Mouse (Mus musculus): ENCODE results near the gene Teddm2. TPM values are rescaled to one million over a fixed set of nuclear protein-coding genes. Genes with fewer than 3 reads are reported as not detected.

Teddm2 gene
- polyA plus RNA-seq, 1 experiment = 0.08 TPM

DNA sequence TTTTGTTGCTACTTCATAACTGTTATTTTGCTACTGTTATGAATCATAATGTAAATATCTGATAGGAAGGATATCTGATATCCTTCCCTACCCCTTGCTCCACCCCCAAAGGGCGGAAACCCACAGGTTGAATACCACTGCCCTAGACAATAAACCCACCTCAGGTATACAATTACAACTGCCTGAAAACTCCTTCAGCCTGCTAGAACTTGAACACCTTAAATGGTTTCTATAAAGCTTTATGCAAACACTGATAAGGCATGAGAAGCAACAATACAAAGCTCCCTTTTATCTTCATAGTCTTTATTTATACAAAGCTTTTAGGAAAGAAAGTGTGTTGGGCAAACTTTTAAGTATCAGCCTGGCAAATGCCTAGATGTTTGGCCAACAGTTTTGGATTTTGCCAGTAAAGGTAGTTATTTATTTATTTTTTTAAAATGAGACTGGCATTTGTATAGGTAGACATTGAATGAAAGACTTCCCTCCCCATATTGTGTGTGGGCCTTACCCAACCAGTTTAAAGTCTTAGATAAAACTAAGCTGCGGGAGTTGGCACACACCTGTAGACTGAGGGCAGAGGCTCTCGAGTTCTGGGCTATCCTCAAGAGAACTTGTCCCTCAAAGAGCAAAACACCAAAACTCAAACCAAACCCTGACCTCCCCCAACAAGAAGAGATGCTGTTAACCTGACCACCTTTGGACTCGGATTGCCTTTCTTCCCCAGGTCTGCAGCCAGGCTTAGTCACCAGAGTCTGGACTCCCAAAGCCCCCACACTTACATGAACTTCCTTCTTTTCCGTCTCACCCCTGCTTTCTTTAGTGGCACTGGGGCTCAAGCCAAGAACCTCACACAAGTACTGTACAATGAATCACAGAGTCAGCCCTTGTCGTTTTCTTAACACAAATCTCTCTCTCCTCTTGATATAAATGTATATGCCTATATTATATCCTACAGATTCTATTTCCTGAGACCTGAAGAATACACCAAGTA, 24.7 kb upstream of the Teddm2 start:
- Histone ChIP-seq H3K4me1 (ENCODE audit: control insufficient read depth) (no peaks in the 10 kb centered on the region), H3K36me3 (ENCODE audit: control insufficient read depth) (no peaks in the 10 kb centered on the region), H3K4me3 (replicated peaks) (no peak overlapping the region), H3K9me3 (ENCODE audit: control insufficient read depth, low read length) (no peaks in the 10 kb centered on the region; the same call in none of the 2 replicates), H3K27me3 (ENCODE audit: control insufficient read depth) (no peaks in the 10 kb centered on the region)
- TF ChIP-seq TAL1 (IDR thresholded peaks at IDR 0.05; ENCODE audit: low read length) = no peak
- TF ChIP-seq GATA1 (IDR thresholded peaks at IDR 0.05; ENCODE audit: low read length) = no peak

DNA sequence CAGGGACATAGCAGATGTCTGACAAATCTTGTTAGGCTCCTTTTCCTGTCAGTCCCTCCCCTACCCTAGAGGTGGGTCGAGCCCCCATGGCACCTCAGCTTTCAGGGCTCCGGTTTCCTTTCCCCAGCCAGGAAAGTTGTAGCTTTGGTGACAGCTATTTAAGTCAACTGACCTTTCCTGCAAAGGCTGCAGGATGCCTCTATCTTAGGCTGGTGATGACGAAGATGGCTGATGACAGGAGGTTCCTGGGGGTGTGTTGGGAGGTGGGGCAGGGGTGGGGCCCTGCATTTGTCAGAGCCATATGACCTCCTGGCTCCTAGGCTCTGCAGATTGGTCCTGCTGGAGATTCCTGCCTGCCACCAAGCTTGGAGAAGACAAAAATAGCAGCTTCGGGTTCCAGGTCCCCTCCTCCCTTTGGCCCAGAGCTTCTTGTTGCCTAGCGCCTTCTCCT, 22.6 kb upstream of the Teddm2 start:
- no peaks in the 10 kb centered on the region for H3K4me1 ChIP-seq (ENCODE audit: control insufficient read depth)
- TF ChIP-seq GATA1 (IDR thresholded peaks at IDR 0.05; ENCODE audit: low read length) = no peak
- no peak for TF ChIP-seq TAL1 (IDR thresholded peaks at IDR 0.05; ENCODE audit: low read length)
- H3K36me3 ChIP-seq (ENCODE audit: control insufficient read depth) = no peaks in the 10 kb centered on the region
- no peaks in the 10 kb centered on the region for H3K27me3 ChIP-seq (ENCODE audit: control insufficient read depth)
- H3K4me3 ChIP-seq (replicated peaks) = no peak overlapping the region
- H3K9me3 ChIP-seq (ENCODE audit: control insufficient read depth, low read length) = no peaks in the 10 kb centered on the region; the same call in 1 of the 2 replicates

DNA sequence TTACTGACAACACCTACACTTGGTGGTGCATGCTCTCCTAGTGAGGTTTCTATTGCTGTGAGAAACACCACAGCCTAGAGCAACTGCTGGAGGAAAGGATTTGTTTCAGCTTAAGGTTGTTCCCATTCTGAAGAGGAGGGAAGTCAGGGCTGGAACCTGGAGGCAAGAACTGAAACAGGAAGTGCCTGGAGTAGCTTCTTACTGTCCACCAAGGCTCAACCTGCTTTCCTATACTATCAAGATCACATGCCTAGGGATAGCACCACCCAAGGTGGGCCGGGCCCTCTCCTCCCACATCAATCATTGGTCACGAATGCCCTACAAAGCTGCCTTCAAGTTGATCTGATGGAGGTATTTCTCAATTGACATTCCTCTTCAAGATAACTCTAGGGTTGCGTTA, 21.6 kb upstream of the Teddm2 start:
- H3K36me3 ChIP-seq (ENCODE audit: control insufficient read depth) = no peaks in the 10 kb centered on the region
- no peak overlapping the region for H3K4me3 ChIP-seq (replicated peaks)
- TF ChIP-seq TAL1 (IDR thresholded peaks at IDR 0.05; ENCODE audit: low read length) (no peak), GATA1 (IDR thresholded peaks at IDR 0.05; ENCODE audit: low read length) (no peak)
- H3K4me1 ChIP-seq (ENCODE audit: control insufficient read depth) = no peaks in the 10 kb centered on the region
- H3K27me3 ChIP-seq (ENCODE audit: control insufficient read depth) = no peaks in the 10 kb centered on the region
- H3K9me3 ChIP-seq (ENCODE audit: control insufficient read depth, low read length) = no peaks in the 10 kb centered on the region

DNA sequence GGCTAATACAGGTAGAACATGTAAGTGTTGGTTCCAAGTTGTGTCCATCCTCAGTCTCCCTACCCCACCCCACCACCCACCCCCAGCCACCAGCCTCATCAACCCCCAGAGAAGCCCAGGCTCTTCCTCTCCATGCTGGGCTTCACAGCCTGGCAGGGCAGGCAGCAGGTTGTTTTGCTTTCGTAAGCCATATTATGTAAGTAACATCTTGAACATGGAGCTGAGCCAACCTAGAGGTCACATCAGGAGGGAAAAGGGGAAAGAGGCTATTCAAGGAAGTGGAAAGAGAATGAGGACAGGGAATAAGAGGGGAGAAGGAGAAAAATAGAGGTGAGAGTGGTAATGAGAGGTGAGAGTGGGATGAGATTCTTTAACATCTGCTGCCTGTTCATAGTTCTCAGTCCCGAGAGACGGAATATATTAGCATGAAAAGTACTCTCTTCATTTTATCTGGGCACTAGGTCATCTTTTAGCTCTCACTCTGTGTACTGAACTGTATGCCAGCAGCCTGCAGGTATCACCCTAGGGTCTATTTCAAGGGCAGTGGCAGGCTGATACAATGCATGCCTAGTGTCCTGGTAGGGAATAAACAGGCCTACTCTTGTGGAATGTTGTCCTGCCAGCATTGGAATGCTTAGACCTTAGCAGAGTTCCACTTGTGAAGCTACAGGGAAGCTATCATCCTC, 18.6 kb upstream of the Teddm2 start:
- Histone ChIP-seq H3K4me1 (ENCODE audit: control insufficient read depth) (no peaks in the 10 kb centered on the region), H3K27me3 (ENCODE audit: control insufficient read depth) (no peaks in the 10 kb centered on the region), H3K36me3 (ENCODE audit: control insufficient read depth) (no peaks in the 10 kb centered on the region), H3K4me3 (replicated peaks) (no peak overlapping the region), H3K9me3 (ENCODE audit: control insufficient read depth, low read length) (no peaks in the 10 kb centered on the region)
- no peak for TF ChIP-seq TAL1 (IDR thresholded peaks at IDR 0.05; ENCODE audit: low read length)
- TF ChIP-seq GATA1 (IDR thresholded peaks at IDR 0.05; ENCODE audit: low read length) = no peak

DNA sequence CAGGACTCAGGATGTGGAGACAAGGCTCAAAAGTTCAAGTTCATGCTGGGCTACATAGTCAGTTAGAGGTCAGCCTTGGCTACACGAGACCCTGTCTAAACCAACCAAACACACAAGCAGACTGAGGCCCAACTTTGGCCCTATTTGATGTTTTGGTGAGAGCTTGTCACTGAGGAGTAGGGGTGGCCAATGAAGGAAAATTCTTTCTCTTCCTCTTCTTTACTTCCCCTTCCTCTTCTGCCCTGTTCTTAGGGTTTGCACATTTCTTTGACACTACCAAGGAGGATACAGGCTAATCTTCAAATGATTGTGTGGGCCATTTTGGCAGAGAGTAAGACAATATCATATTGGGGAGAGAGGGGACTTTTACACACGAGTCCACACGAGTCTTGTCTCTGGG, 13.8 kb upstream of the Teddm2 start:
- Histone ChIP-seq H3K36me3 (ENCODE audit: control insufficient read depth) (peaks cover 28% of the 10 kb centered on the region), H3K4me3 (replicated peaks) (no peak overlapping the region), H3K9me3 (ENCODE audit: control insufficient read depth, low read length) (no peaks in the 10 kb centered on the region), H3K4me1 (ENCODE audit: control insufficient read depth) (peaks cover 5% of the 10 kb centered on the region), H3K27me3 (ENCODE audit: control insufficient read depth) (no peaks in the 10 kb centered on the region)
- TF ChIP-seq TAL1 (IDR thresholded peaks at IDR 0.05; ENCODE audit: low read length) (no peak), GATA1 (IDR thresholded peaks at IDR 0.05; ENCODE audit: low read length) (no peak)

DNA sequence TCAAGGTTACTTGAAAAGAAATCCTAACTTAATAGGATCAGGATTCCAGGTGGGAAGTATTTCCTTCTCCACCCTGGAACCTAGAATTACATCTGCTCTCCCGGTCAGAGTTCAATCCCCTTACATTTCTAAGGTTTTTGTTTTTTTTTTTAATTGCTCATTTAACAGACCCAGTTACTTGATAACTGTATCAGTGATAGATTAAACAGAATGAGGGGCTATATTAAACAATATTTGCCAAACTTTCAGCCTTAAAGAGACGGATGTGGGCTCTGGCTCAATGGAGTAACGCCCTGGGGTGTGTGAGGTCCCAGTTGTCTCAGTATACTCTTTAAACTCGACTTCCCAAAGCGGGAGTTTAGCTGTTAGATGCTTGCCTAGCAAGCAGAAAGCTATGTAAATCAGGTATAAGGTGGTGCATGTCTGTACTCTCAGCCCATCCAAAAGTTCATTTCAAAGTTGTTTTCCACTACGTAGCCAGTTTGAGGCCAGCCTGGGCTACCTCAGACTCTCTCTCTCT, 11.3 kb upstream of the Teddm2 start:
- H3K27me3 ChIP-seq (ENCODE audit: control insufficient read depth) = no peaks in the 10 kb centered on the region
- H3K4me1 ChIP-seq (ENCODE audit: control insufficient read depth) = peaks cover 5% of the 10 kb centered on the region
- TF ChIP-seq GATA1 (IDR thresholded peaks at IDR 0.05; ENCODE audit: low read length) (no peak), TAL1 (IDR thresholded peaks at IDR 0.05; ENCODE audit: low read length) (no peak)
- H3K4me3 ChIP-seq (replicated peaks) = no peak overlapping the region
- H3K9me3 ChIP-seq (ENCODE audit: control insufficient read depth, low read length) = no peaks in the 10 kb centered on the region
- H3K36me3 ChIP-seq (ENCODE audit: control insufficient read depth) = peaks cover 53% of the 10 kb centered on the region

DNA sequence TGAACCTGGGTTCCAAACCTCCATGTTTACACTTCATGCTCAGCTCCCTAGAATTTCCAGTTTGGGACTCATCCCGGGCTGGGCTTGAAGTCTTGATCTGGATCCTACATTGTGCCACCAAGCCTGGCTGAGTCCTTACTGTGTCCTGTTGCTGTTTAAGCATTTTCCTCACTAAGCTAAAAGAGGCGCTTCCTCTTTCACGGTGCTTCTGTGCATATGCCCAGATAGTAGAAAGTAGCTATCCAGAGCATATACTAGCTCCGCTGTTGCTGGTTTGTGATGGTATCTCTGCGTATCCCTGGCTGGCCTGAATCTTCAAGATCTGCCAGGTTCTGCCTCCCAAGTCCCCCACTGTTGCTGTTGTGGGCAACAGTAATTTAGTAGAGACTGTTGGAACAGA, 10.4 kb upstream of the Teddm2 start:
- no peak for TF ChIP-seq TAL1 (IDR thresholded peaks at IDR 0.05; ENCODE audit: low read length)
- TF ChIP-seq GATA1 (IDR thresholded peaks at IDR 0.05; ENCODE audit: low read length) = no peak
- peaks cover 62% of the 10 kb centered on the region for H3K36me3 ChIP-seq (ENCODE audit: control insufficient read depth)
- H3K27me3 ChIP-seq (ENCODE audit: control insufficient read depth) = no peaks in the 10 kb centered on the region

DNA sequence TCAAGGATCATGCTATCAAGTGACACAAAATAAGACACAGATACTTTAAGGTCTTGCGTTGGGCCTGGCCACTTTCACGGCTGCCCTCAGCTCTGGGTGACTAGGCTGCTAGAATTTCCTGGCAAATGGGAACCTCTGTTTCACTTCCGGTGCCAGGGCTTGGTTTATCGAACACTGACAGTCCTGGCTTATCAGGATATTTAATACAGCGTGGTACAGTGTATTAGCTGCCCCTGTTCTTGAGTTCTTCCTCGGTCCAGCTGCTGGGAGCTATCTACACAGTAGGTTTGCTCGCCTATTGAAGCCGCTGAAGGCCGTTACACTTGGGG, 9.9 kb upstream of the Teddm2 start:
- TF ChIP-seq GATA1 (IDR thresholded peaks at IDR 0.05; ENCODE audit: low read length) = no peak
- TF ChIP-seq TAL1 (IDR thresholded peaks at IDR 0.05; ENCODE audit: low read length) = no peak
- Histone ChIP-seq H3K4me3 (replicated peaks) (no peak overlapping the region), H3K27me3 (ENCODE audit: control insufficient read depth) (no peaks in the 10 kb centered on the region), H3K9me3 (ENCODE audit: control insufficient read depth, low read length) (no peaks in the 10 kb centered on the region), H3K36me3 (ENCODE audit: control insufficient read depth) (peaks cover 67% of the 10 kb centered on the region), H3K4me1 (ENCODE audit: control insufficient read depth) (peaks cover 7% of the 10 kb centered on the region)

More for the DNA sequence above, 10.4 kb upstream of the Teddm2 start:
- Histone ChIP-seq H3K9me3 (ENCODE audit: control insufficient read depth, low read length) (no peaks in the 10 kb centered on the region), H3K4me3 (replicated peaks) (no peak overlapping the region), H3K4me1 (ENCODE audit: control insufficient read depth) (peaks cover 5% of the 10 kb centered on the region)
